Mouse (Mus musculus) thymus, adult 2 months (tissue): ENCODE results near the gene Fbxo9.

Experiments used
- CTCF ChIP-seq: fragments of 200-500 bp; IDR thresholded peaks from 2 replicates; pipeline ENCODE4 v1.5.1; 2012; ENCODE audit warnings: mild to moderate bottlenecking, control low read depth, low read length, moderate library complexity, borderline replicate concordance; ENCODE audit not compliant: control insufficient read depth, poor library complexity, insufficient read depth; ENCODE audit errors: extremely low read depth
- POLR2A ChIP-seq: fragments of 200-500 bp; IDR thresholded peaks from 2 replicates; pipeline ENCODE4 v1.6.1; 2012; ENCODE audit warnings: mild to moderate bottlenecking, low read length, control low read depth, moderate library complexity; ENCODE audit not compliant: control insufficient read depth, poor library complexity, insufficient read depth; ENCODE audit errors: extremely low read depth

- TF ChIP-seq POLR2A (no peak), CTCF (no peak)
These were observed 20.3 kb downstream of the Fbxo9 start for GRCm38 (mm10) chr9:78088521-78088920.
